Mouse (Mus musculus): ENCODE results near the gene Vmn1r67. TPM values are rescaled to one million over a fixed set of nuclear protein-coding genes. Genes with fewer than 3 reads are reported as not detected.
A peak's percentile ranks its signal among the peaks of the same experiment; 100 is the strongest.

Vmn1r67 gene
- total RNA-seq (2021), result not detected in 2 replicates
- long read RNA-seq, result 0 reads

GRCm38 (mm10) chr7:10443031-10443430, at the start of gene Vmn1r67:
TSS of gene Vmn1r67 (plus strand) at chr7:10443331.
- no peak for DNase-seq

DNA sequence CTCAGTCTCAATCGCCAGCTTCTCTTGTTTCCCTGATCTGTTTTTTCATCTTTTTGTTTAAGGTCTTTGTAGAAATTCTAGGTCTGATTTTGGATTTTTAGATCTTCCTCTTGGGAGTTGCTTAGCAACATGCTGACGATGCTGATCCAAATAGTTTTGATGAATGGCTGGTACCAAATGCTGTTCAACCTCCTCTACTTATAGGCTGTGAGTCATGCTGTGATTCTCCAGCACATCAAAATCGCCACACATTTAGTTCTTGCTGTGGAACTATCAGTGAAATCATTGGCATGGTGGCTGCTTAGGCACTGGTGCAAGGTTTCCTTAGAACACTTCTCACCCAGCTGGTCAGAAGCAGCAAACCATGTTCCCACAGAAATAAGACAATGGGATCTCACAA, 15.0 kb downstream of the Vmn1r67 start:
- DNase-seq, result no peak

DNA sequence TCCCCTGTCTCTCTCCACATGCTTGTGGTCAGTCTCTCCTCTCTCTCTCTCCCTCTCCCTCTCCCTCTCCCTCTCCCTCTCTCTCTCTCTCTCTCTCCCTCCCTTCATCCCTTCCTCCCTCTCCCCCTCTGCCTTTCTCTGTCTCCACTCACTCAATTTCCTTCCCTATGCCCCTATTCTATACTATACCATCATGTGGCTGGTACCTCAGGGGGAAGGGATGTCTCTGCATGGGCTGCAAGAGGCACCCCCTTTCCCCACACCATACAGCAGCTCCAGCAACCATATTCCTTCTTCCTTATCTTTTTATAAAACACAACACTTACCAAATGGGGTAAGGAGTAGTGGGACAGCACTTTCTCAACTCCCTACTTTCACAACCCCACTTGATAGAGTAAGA, 36.7 kb downstream of the Vmn1r67 start:
- DNase-seq, result no peak

GRCm38 (mm10) chr7:10480588-10481233, 37.6 kb downstream of the Vmn1r67 start:
- DNase-seq, result no peak

GRCm38 (mm10) chr7:10494786-10495521, 51.8 kb downstream of the Vmn1r67 start, which contains the start of gene Zik1:
TSS of gene Zik1 (minus strand) at chr7:10495394.
- peak; percentile 59 for DNase-seq

DNA sequence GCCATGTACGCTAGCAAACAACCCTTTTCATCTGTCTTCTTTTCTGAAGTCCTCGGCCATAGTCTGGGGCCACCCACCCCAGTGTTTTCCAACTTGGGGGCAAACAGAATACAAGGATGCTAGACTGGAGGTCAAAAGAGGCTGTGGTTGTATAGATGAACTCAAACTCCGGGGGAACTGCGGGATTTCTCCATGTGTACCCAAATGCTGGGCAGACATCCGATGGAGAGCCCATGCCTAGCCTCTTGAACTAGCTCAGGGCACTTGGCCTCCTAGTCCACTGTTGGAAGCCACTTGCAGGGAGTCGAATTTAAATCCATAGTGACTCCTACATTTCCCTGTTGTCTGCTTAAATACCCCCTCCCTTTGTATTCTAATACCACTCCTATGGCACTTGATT, 52.4 kb downstream of the Vmn1r67 start:
- DNase-seq, result no peak

Other genes with a start within 250 kb of the Vmn1r67 start
- gene Vmn1r66, start 165.3 kb upstream of the Vmn1r67 start, total RNA-seq (2021), result not detected in 2 replicates
- gene Zik1, start 52.1 kb downstream of the Vmn1r67 start, total RNA-seq (2021), result 2.6 and 3.1 TPM in 2 replicates
- not detected in 2 replicates for gene Vmn1r68, start 115.2 kb downstream of the Vmn1r67 start, total RNA-seq (2021)
- gene Vmn1r69, start 170.3 kb downstream of the Vmn1r67 start, total RNA-seq (2021), result not detected in 2 replicates
- gene Vmn1r70, start 188.2 kb downstream of the Vmn1r67 start, total RNA-seq (2021), result not detected in 2 replicates
- not detected in 2 replicates for gene Nlrp4b, start 244.5 kb downstream of the Vmn1r67 start, total RNA-seq (2021)

Measured in adrenal gland, postnatal 25 days (tissue).